Mouse (Mus musculus) erythroblast, embryonic 14.5 days (primary cell): ENCODE measurements around the gene Rab3a. TPM values are rescaled to one million over a fixed set of nuclear protein-coding genes. Genes with fewer than 3 reads are reported as not detected.
A peak's percentile ranks its signal among the peaks of the same experiment; 100 is the strongest.

Experiments
- H3K27me3 ChIP-seq: 2 replicates; pipeline ENCODE4 v1.6.1; 2012; ENCODE audit warnings: inconsistent platforms; ENCODE audit not compliant: control insufficient read depth
- H3K36me3 ChIP-seq: 2 replicates; pipeline ENCODE4 v1.6.1; 2012; ENCODE audit warnings: mild to moderate bottlenecking, inconsistent platforms; ENCODE audit not compliant: control insufficient read depth
- H3K4me1 ChIP-seq: 2 replicates; pipeline ENCODE4 v1.6.1; 2012; ENCODE audit warnings: inconsistent platforms; ENCODE audit not compliant: control insufficient read depth
- H3K4me3 ChIP-seq: replicated peaks from 2 replicates; pipeline ENCODE3; 2012; ENCODE audit warnings: moderate library complexity, mild to moderate bottlenecking, inconsistent platforms
- H3K9me3 ChIP-seq: 2 replicates; pipeline ENCODE4 v1.6.1; 2012; ENCODE audit warnings: low read length, inconsistent platforms, mixed read lengths; ENCODE audit not compliant: control insufficient read depth
- GATA1 ChIP-seq: IDR thresholded peaks from 2 replicates; pipeline ENCODE4 v1.6.1; 2012; ENCODE audit warnings: low read length, inconsistent platforms, mixed read lengths
- TAL1 ChIP-seq: IDR thresholded peaks from 3 replicates; pipeline ENCODE4 v1.6.1; 2012; ENCODE audit warnings: low read length, inconsistent platforms, mixed read lengths
- polyA plus RNA-seq: library from polyadenylated mRNA; stranded (reverse); fragments of >175 nt; gene quantifications from 2 replicates; pipeline ENCODE4 v1.2.3, GENCODE M21; 2012

Rab3a gene
- 0.30 and 0.59 TPM in 2 replicates for polyA plus RNA-seq

GRCm38 (mm10) chr8:70754043-70754870 lies at the start of gene Rab3a:
Rab3a (plus strand) TSS chr8:70754679.
- peaks cover 66% of the 10 kb centered on the region for H3K4me1 ChIP-seq
- peaks cover 35% of the 10 kb centered on the region for H3K36me3 ChIP-seq
- H3K27me3 ChIP-seq, result peaks cover 5% of the 10 kb centered on the region
- peak within 1 kb of the TSS; percentile 71 for H3K4me3 ChIP-seq
- TF ChIP-seq TAL1 (no peak), GATA1 (no peak)
- no peaks in the 10 kb centered on the region for H3K9me3 ChIP-seq

DNA sequence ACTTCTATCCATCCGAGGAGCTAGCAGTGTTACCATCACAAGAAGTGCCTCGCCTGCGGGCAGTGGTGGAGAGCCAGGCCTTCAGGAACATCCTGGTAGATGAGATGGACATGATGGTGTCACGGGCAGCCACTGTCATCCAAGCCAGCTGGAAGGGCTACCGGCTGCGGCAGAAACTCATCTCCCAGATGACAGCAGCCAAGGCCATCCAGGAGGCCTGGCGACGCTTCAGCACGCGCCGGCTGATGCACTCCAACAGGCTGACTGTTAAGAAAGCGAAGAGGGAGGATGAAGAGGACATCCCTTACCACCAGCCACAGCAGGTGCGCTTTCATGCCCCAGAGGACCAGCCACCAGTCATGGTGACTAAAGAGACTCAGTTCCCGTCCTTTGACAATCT lies 46.2 kb upstream of the Rab3a start:
- Histone ChIP-seq H3K27me3 (no peaks in the 10 kb centered on the region), H3K36me3 (no peaks in the 10 kb centered on the region), H3K9me3 (peaks cover 4% of the 10 kb centered on the region), H3K4me3 (no peak overlapping the region), H3K4me1 (peaks cover 13% of the 10 kb centered on the region)
- TF ChIP-seq GATA1 (no peak), TAL1 (no peak)

GRCm38 (mm10) chr8:70709794-70710193 lies 44.7 kb upstream of the Rab3a start:
- TF ChIP-seq GATA1 (no peak), TAL1 (no peak)
- no peaks in the 10 kb centered on the region for H3K27me3 ChIP-seq

DNA sequence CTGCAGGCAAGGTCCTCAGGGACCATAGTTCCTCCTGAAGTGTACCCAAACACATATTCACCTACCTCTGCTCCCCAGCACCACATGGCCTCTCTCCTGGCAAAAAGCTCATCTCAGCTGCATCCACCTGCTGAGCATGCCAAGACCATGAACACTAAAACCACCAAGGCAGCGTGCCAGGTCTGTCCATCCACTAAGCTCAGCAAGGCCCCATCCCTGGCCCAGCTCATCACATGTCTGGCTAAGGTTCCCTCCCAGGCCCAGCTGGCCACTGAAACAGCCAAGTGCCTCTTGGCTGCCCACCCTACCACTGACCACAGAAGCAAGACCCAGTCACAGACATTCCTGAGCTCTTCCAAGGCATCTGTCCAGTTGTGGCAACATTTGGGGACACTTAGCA lies 44.2 kb upstream of the Rab3a start:
- Histone ChIP-seq H3K9me3 (peaks cover 4% of the 10 kb centered on the region), H3K4me3 (no peak overlapping the region), H3K36me3 (no peaks in the 10 kb centered on the region), H3K27me3 (no peaks in the 10 kb centered on the region), H3K4me1 (peaks cover 13% of the 10 kb centered on the region)
- TF ChIP-seq TAL1 (no peak), GATA1 (no peak)

More at GRCm38 (mm10) chr8:70709794-70710193, 44.7 kb upstream of the Rab3a start:
- H3K9me3 ChIP-seq, result peaks cover 4% of the 10 kb centered on the region
- H3K4me1 ChIP-seq, result peaks cover 13% of the 10 kb centered on the region
- H3K4me3 ChIP-seq, result no peak overlapping the region
- no peaks in the 10 kb centered on the region for H3K36me3 ChIP-seq

GRCm38 (mm10) chr8:70711041-70711440 lies 43.4 kb upstream of the Rab3a start:
- H3K36me3 ChIP-seq, result no peaks in the 10 kb centered on the region
- H3K27me3 ChIP-seq, result no peaks in the 10 kb centered on the region
- H3K9me3 ChIP-seq, result peaks cover 4% of the 10 kb centered on the region
- H3K4me1 ChIP-seq, result peaks cover 13% of the 10 kb centered on the region
- TF ChIP-seq GATA1 (no peak), TAL1 (no peak)
- H3K4me3 ChIP-seq, result no peak overlapping the region

GRCm38 (mm10) chr8:70713991-70714390 lies 40.5 kb upstream of the Rab3a start:
- Histone ChIP-seq H3K36me3 (no peaks in the 10 kb centered on the region), H3K4me1 (peaks cover 4% of the 10 kb centered on the region), H3K27me3 (peaks cover 3% of the 10 kb centered on the region; the same call in 1 of the 2 replicates), H3K9me3 (no peaks in the 10 kb centered on the region), H3K4me3 (no peak overlapping the region)
- TF ChIP-seq TAL1 (no peak), GATA1 (no peak)

DNA sequence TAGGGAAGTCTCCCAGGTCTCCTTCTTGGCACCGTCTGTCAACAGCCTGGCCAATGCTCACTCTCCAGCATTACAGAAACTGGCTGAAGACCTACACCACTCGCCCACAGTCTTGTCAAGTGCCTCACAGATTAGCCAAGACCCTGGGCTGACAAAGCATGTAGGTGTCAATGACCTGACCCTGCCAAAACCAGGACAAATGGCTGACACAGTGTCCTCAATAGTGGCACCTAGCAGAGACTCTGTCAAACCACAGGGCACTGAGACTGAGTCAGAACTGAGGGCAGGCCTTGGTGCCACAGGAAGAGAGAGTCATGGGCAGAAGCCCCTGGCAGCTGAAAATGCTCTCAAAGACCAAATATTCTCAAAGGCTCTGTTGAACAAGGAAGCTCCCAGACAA lies 39.4 kb upstream of the Rab3a start:
- Histone ChIP-seq H3K36me3 (no peaks in the 10 kb centered on the region), H3K27me3 (peaks cover 9% of the 10 kb centered on the region), H3K4me1 (peaks cover 6% of the 10 kb centered on the region), H3K9me3 (no peaks in the 10 kb centered on the region), H3K4me3 (no peak overlapping the region)
- TF ChIP-seq GATA1 (no peak), TAL1 (no peak)

DNA sequence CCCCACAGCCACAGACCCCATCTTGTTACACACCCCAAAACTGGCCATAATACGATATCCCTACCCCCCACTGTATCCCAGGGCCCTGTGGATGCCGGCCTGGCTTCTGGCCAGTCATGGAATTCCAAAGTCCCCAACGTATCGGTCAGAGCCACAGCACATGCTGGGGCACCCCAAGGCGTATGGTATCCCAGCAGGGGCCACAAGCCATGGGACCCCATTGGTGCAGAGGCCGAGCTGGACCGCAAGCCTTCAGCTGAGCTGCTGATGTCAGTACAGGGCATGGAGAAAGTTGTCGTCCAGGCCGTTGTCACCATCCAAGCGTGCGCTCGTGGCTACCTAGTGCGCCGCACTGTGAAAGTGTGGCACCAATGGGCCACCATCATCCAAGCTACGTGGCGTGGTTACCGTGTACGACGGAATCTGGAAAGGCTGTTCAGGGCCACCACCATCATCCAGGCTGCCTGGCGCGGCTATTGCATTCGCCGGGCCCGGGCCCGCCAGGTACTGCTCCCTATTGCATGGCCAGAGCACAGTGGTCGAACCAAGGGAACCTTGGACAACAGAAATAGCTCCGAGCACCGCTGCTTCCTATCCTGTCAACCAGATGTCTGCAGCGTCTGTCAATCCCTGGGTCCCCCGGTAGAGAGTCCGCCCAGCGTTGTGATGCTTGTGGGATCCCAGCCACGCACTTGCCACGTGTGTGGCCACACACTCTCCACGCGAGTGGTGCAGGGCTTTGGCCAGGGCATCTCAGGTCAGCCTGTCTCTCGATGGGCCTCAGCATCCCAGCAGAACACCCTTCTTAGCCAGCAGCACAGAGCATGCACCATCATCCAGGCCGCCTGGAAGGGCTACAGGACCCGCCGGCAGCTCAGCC lies 37.7 kb upstream of the Rab3a start:
- Histone ChIP-seq H3K9me3 (no peaks in the 10 kb centered on the region), H3K27me3 (peaks cover 10% of the 10 kb centered on the region), H3K4me1 (peaks cover 6% of the 10 kb centered on the region), H3K4me3 (no peak overlapping the region), H3K36me3 (no peaks in the 10 kb centered on the region)
- TF ChIP-seq GATA1 (no peak), TAL1 (no peak)

- Histone ChIP-seq H3K36me3 (no peaks in the 10 kb centered on the region), H3K4me3 (no peak within 1 kb of the TSS), H3K27me3 (peaks cover 10% of the 10 kb centered on the region), H3K4me1 (peaks cover 6% of the 10 kb centered on the region), H3K9me3 (no peaks in the 10 kb centered on the region)
- TF ChIP-seq GATA1 (no peak), TAL1 (no peak)
These were observed 36.2 kb upstream of the Rab3a start, which contains the start of gene Gm3336 for GRCm38 (mm10) chr8:70718297-70718696. Gm3336 (plus strand) TSS chr8:70718543.
